Mouse (Mus musculus) layer of hippocampus, adult 18-20 months (tissue): ENCODE results near the gene Ythdf1. TPM values are rescaled to one million over a fixed set of nuclear protein-coding genes. Genes with fewer than 3 reads are reported as not detected.

Experiments
- DNase-seq, 2 experiments: peaks; one replicate each; pipeline ENCODE4 v3.0.0; 2022; ENCODE audit warnings: low spot score in 2 of 2
- long read RNA-seq: library from polyadenylated mRNA; stranded (forward); transcript quantifications from one replicate; pipeline ENCODE4 v2.0.0, GENCODE M21; 2021
- total RNA-seq, 2 experiments: library from RNA; stranded (reverse); gene quantifications; 2 replicates each; pipeline ENCODE4 v1.2.3; 2021

Ythdf1 gene
- total RNA-seq, result 10 to 100 TPM; 50.9 to 55.6 TPM
- long read RNA-seq, transcript Ythdf1-201 (5 exons, 3,184 nt), result major isoform, 49 of 72 reads
- long read RNA-seq, partial matches to known transcripts, result 11 of 72 reads
- long read RNA-seq, other reads (novel, unspliced or antisense), result 12 of 72 reads

DNA sequence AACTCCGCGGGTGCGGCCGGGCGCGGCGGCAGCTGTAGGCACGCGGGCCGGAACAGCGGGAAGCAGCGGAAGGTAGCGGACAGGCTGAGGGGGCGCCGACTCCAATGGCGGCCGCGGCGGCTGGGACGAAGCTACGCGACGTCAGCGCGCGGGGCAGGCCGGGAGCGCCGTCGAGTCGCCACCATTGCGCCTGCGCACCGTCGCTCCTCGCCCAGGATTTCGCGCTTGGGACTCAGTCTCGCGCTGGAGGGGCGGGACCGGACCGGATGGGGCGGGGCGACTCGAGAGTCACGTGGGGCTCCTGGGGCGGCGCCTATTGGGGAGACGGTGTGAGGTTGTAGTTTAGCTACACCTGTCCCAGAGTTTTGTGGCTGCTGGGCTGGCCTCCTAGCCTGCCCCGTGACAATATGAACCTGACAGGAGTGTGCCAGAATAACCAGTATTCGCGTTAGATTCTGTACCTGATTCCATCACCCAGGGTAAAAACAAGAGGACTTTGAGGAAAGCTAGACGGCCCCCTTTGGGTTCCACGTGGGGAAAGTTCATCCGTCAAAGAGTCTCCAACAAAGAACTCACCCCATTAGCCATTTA lies at the start of gene Ythdf1:
Ythdf1 (minus strand) TSS at position 140 of the 591 bp plus-strand sequence.
- peak; percentile 97 for DNase-seq

DNA sequence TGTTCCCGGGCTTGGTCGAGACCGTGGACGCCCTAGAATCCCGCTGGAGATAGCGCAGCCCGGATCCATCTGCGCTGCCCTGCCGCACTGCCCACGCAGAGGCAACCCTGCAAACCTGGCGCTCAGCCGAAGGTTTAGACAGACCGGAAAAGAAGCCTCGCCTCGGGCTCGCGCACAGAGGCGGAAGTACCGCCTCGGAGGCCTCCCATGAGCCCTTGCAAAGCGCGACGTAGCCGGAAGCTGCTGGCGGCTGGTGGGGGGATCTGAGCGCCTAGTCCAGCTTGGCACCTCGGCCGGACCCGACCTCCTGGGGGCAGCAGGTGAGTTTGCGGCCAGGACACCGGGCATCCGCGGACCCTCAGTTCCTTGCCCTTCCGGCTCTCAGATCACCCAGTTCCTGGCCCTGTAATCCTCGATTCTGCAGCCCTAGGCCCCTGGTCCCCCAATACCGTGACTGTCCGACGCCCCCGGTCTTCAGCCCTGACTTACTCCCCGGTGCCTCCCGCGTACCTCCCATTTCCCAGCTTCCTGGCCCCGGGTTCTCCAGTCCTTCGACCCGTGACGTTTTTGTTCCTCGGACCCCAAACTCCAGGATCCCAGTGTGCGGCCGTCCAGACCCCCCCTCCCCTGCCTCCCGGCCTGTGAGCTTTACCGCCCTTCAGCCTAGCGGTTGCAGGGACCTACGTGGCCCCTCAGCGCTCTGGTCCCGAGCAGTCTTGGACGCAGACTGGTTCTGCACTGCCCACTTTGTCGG lies 46.4 kb upstream of the Ythdf1 start, which contains the start of gene Arfgap1:
Arfgap1 (plus strand) TSS at position 216 of the 754 bp plus-strand sequence.
- DNase-seq, result peak; percentile 90 to 95

DNA sequence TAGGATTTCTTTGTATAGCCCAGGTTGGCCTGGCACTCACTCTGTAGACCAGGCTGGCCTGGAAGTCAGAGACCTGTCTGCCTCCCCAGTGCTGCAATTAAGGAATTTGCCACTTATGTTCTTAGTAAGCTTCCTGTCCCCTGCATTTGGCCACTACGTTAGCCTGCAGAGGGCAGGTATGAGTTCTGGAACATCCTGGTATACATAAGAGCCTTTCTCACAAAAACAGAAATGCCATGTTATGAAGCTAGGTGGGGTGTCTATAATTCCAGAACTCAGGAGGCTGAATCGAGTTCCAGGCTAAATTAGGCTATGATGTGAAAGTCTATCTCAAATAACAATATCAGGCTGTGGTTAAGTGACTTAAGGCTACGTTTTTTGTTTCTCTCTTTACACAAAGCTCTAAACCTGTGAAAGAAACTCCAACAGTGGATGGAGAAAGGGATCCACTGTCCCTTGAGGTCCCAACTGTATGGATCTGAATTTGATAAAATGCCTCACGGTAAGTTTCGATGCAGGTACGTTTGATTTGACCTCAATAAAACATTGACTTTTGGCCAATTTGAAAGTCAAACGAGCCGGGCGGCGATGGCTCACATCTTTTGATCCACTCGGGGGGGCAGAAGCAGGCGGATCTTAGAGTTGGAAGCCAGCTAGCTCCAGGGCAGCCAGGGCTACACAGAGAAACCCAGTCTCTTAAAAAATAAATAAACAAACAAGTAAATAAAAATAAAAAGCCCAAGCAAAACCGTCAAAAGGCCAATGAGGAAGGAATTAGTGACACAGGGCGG lies 45.5 kb upstream of the Ythdf1 start:
- peak in 1 of 2 experiments; percentile 34 for DNase-seq

DNA sequence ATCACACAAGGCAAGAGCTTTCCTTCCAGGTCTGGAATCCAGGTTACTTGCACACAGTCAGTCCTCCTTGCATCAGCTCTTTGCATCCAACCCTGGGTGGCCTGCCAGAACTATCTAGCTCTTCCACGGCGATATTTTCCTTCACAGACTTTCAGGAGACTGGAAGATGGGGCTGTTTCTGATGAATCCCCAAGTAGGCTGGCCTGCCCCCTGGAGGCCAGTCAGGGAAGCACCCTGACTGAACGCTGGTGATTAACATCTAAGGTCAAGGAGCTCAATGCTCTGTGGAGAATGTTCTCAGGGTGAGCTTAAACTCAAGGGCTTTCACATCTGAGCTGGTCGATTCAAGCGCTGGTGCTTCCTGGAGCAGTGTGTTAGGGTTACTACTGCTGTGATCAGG lies 43.2 kb upstream of the Ythdf1 start:
- peak; percentile 62 to 84 for DNase-seq

DNA sequence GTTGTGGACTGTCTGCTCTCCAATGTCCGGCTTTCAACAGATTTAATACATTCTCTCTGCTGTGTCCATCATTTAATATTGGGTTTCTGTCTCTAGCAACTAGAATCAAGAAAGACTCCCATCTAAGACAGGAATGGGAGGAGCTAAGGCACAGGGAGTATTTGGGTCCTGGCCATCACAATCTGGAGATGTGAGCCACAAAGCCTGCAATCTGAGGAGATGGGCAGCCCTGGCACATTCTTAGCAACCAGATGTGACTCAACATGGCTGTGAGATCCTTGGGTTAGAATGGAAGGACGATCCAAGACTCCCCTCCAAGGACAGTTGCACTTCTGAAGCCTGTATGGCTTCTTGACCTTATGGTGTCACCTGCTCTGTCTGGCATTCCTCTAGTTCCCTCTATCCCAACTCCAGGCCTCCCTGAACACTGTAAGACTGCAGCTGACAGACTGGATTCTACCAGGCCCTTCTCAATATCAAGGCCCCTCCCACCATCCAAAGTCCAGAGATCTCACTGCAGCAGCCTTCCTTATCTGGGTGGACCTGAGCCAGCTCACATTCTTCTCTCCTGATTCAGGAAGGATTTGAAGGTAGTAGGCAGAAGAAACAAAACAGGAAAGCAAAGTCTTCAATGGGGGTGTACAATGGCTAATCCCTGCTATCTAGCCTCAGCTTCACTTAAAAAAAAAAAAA lies 42.0 kb upstream of the Ythdf1 start:
- DNase-seq, result no peak

DNA sequence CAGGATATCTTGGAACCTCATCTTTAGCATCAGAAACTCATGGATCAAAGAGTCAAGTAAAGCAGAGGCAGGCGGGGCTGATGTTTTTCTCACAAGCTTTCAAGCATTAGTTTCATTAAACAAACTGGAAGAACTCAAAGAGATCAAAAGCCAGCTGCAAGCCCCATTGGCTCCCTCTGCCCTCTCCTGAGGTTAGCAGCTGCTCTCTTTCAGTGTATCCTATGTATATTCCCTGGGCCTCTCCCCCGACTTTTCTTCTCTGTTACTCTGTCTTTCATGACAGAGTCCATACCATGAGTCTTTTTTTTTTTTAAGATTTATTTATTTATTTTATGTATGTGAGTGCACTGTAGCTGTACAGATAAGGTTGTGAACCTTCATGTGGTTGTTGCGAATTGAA lies 39.4 kb upstream of the Ythdf1 start:
- DNase-seq, result no peak

DNA sequence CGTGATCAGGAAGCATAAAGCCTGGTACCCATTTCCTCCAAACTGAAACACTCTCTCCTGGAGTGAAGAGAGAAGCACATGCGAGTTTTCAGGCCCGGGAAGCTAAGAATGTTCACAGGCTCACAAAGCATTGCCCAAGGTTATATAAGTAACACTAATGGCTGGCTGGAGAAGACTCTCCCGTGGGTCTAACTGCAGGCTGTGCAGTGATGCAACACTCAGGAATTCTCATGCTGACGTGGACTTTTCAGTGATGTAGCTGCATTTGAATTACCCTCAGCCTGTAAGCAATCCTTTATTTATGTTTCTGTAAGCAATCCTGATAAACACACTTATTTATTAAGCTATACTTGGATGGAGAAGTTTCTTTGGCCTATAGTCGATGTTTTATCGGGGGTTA lies 38.9 kb upstream of the Ythdf1 start:
- DNase-seq, result no peak

DNA sequence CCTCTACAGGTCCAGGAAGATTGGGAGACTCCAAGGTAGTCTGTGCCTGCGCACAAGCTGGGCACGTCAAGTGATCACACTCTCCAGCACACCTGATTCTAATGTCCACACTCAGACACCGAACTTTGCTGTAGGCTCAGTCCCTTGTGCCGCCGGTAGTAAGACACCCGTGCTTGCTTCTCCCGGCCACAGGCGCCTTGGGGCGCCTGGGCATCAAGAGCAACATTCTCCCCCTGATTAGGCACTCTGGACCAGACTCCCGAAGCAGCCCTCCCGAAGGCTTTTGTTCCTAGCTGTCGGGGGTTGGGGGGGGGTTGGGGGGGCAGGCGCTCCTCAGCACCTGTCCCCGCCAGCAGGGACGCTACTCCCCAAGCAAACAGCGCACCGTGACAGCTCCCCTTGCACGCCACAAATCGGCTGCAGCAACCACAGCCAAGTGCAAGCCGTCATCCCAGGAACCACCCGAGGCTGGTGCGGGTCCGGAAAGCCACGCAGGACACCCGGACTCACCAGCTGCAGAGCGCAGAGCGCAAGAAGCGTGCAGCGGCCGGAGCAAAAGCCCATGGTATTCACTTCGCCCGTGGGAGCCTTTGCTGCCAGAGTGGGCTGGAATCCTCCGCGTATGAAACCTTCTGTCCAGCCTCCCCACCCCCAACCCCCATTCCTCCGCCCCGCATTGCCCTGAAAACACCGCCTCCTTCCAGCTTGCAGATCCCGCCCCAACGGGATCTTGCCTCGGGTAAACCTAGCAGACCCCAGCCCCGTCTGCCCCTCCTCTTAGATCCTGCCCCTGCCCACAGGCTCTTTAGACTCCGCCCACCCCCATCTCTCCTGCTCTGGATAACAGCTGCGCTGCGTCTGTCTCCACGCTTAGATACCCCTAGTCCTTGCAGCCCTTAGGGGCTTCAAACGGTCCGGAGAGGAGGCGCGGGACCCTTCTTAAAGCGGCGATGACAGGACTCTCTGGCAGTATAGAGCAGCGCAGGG lies 33.6 kb upstream of the Ythdf1 start, which contains the start of gene Nkain4:
Nkain4 (minus strand) TSS at position 639 of the 987 bp plus-strand sequence.
- peak; percentile 30 to 55 for DNase-seq

DNA sequence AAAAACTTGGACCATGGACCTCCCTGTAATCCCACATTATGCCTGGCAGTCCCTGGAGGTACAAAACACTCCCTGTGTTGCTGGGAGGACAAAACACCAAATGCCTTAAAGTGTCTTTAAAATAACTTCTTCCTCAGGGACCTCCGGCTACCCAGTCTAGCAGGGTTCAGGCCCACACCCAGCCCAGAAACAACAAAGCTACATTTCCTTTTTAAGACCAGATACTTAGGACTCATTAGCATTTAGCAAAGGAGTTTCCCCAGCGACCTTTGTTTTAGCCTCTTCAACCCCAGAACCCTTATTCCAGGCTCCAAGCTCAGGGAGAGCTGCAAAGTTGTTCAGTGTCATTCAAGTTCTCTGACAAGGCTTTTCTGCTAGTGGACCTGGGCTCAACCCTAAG lies 32.9 kb upstream of the Ythdf1 start:
- DNase-seq, result no peak

DNA sequence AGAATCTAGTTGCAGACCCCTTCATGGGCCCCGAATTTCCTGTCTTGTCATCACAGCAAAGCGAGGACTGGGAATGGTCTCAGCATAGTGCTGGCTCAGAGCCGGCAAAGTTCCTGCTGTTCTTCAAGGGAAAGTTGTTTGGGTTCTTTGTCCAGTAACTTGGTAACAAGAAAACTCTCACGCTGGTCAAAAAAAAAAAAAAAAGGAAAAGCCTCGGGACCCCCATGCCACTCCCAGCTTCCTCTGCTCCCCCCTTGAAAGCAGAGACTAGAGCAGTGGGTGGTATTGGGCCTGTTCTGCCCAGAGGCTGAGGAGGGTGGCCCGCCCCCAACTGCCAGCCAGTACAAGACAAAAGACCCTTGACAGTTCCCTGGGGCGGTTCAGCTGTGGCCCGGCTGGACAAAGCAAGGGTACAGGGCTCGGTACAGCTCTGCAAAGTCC lies 32.0 kb upstream of the Ythdf1 start:
- peak in 1 of 2 experiments; percentile 30 for DNase-seq

DNA sequence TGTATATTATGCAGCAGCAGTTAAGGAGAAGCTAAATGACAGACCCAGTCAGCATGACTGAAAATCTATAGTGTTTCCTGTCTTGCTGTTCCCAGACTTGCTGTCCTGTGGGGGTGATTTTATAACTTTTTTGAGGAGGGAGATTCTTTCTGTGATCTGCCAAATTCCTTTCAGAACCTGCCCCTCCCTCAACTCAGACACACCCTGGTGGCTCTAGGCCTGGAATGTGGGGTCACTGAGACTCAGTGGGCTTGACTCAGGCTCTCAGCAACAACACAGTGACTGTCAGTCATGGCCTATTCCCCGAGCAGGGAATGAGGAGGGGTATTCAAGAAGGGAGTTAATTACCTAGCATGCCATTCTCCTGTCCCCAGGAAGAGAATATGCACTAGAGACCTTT lies 29.2 kb upstream of the Ythdf1 start:
- no peak for DNase-seq

DNA sequence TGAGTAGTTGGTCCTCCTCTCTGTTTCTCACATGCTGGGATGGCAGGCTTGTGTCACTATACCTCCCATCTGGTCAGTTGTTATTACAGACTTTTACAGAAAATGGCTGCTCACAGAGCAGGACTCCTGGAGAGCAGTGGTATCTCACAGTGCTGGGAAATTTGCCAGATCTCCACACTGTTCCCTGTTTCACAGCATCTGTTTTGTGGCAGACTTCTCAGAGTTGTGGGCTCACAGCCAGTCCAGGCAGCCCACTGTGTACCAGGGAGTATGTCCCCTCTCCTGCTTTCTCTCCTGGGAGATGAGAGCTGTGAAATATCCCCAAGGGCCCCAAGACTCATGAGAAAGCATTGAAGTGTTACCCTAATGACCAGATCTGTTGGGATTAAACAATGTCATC lies 21.1 kb upstream of the Ythdf1 start:
- peak in 1 of 2 experiments; percentile 75 for DNase-seq

DNA sequence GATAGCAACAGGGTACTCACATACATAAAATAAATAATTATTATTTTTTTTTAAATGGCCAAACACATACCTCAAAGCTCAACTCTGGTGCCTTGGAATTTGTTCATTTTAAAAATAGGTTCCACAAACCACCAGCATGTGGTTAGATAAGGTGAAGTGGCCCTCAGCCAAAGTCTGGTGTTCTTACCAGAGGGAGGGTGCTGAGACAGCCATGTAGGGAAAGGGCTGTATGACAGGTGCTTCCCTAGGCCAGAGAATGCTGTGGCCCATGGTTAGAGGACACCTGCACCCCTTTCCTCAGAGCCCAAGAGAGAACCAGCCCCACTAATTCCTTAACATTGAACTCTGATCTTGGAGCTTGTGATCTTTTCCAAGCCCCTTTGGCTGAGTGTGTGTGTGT lies 19.4 kb upstream of the Ythdf1 start:
- no peak for DNase-seq

DNA sequence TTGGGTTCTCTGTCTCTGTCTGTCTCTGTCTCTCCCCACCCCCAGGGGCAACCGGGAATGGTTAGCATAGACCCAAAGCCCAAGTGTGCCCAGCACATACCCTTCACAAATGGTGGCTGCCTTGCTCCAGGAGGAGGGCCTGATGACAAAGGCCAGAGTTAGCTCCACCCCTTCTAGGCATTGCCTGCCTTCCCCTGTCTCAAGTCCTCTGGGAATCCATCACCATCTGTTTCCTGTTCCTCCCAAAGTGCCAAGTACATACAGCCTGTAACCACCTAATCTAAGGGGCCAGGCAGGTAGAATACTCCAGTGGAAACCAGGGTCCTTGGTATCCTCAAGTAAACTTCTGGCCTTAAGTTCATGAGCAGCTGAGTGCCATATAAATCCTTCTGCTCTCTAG lies 11.7 kb upstream of the Ythdf1 start:
- DNase-seq, result no peak

DNA sequence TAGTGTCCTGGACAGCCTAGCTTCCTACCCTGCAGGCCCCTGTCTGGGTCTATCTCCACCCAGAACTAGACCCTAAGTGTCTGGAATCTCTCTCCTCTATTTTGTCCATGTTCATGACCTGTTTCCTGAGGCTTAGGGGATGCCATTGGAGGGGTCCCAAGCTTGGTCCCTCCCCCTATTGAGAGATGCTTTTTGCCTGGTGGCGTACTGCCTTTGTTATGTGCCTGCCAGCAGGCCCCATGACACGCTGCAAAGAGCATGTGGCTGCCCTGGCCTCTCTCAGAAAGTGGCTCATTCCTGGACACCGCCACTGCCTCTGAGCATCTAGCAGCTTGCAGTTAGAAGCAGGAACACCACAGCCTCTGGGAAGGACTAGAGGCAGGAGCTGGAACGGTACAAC lies 8.0 kb upstream of the Ythdf1 start, which contains the start of gene Birc7:
Birc7 (plus strand) TSS at position 301 of the 400 bp plus-strand sequence.
- DNase-seq, result no peak

DNA sequence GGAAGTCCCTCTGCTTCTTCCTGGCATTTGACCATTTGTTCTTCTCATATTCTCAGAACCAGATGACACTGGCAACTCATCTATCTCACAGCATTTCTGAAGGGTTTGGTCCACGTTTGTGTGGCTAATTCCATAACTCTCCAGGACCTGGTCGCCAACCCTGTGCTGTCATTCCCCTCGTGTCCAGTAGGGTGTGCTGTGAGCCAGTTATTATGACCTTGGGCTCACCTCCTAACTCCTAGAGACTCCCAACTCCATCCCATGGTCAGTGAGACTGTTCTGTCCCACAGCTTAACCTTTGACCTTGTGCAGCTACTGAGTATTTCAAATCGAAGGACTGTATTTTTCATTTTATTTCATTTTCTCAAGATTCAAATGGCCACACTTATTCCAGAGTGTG lies 4.4 kb upstream of the Ythdf1 start:
- DNase-seq, result peak in 1 of 2 experiments; percentile 88

DNA sequence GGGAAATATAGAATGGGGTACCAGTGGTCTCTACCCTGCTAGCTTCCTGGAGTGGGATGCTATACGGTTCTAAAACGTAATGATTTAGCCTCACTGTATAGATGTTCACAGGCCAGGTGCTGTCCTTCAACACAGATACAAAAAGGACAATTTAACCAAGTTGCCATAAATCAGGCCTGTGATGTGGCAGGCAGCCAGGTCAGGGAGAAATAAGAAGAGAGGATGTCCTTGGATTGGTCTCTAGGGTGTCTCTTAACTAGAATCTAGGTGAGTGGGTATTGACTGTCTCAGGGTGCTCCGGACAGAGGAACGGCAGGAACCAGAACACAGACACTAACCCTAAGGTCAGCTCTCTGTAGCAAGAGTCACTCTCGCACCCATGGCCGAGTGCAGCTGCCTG lies 2.0 kb upstream of the Ythdf1 start:
- no peak for DNase-seq

DNA sequence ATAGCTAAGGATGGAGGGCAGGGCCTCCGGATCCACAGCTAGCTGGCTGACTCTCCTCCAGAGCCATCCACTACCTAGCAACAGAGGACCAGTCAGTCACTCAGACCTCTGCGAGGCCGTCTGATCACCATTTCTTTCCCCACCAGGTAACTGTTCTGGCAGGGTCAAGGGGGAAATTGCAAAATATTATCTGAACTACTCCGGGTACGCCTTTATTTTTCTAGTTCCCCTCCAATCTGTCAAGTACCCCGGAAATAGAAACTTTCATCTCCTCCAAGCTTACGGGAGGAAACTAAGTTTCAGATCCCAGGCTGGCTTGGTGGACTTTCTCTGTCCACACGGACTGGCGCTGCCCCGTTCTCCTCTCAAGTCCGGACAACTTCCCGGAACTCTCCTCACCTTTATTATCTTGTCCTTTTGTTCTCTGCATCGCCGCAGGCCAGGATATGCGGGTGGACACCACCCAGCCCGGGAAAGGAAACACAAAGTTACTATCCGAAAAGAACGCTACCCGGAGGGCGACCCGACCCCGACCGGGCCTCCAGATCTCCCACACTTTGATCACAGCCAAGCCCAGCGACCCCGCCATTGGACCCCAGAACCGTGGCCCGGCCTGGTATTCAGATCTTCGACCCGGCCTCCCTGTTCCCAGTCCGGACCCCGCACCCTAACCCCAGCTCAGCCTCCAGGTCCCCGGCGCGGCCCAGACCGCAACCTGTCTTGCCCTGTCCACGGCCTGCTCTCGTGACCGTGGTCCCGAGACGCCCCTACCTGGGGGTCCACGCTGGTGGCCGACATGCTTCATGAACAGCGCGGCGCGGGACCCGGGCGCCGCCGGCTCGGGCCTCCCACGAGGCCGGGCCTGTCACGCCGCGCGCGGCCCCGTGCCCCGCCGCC lies 588 bp downstream of the Ythdf1 start:
- DNase-seq, result no peak
